Mouse (Mus musculus) mammary gland, adult 2 months (tissue): ENCODE results near the gene Agbl2. TPM values are rescaled to one million over a fixed set of nuclear protein-coding genes. Genes with fewer than 3 reads are reported as not detected.

ENCODE experiments used
- polyA plus RNA-seq: library from polyadenylated mRNA; depleted of rRNA; stranded (reverse); fragments of >200 nt; gene quantifications from 2 replicates; pipeline ENCODE4 v1.2.3, GENCODE M21; 2012; ENCODE audit warnings: low replicate concordance; rRNA removed

The Agbl2 gene
- polyA plus RNA-seq = 0.20 and 0.45 TPM in 2 replicates

DNA sequence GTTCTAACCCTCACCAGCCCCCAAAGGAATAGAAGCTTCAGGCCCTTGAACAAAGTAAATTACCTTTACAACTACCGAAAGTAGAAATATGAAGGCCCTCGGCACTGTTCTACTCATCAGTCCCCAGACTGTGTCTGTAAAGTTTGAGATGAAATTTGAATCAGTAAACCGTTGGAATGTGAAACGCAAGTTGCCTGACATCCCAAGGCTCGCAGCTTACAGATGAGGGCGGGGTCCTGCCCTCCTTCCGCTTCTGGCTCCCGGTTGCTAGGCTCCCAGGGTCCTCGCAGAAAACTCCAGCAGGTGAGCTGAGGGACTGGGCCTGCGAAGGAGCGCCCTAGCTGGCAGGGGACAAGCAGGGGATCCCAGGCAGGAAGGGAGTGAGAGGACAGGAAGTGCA, at the start of gene Agbl2:
Agbl2 (plus strand) TSS at position 270 of the 400 bp plus-strand sequence.

DNA sequence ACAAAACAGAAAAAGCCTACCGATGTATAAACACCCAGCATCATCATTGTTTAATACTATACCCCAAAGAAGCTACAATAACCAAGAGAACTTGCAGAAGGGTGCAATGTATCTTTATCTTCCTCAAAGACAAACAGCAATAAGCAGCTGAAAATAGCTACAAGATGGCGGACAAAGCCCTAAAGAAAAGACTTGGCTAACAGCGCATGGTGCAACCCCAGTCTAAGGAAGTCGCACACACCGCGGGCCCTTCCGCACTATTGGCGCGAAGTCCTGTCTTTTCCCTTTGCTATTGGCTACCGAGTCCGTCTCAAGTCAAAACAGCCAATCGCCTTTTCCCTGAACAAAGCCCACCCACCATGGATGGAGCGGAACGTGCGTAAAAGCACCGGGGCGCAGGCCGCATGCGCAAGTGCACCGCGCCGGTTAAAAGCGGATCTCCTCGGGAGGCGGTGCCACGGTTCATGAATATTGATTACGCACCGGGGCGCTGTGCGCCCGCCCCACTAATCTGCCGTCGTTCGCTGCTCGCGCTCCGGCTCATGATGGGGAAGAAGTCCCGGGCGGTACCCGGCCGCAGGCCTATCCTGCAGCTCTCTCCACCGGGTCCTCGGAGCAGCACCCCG, 37.4 kb upstream of the Agbl2 start, which contains the start of gene Fnbp4:
Fnbp4 (plus strand) TSS at position 318 of the 626 bp plus-strand sequence.

DNA sequence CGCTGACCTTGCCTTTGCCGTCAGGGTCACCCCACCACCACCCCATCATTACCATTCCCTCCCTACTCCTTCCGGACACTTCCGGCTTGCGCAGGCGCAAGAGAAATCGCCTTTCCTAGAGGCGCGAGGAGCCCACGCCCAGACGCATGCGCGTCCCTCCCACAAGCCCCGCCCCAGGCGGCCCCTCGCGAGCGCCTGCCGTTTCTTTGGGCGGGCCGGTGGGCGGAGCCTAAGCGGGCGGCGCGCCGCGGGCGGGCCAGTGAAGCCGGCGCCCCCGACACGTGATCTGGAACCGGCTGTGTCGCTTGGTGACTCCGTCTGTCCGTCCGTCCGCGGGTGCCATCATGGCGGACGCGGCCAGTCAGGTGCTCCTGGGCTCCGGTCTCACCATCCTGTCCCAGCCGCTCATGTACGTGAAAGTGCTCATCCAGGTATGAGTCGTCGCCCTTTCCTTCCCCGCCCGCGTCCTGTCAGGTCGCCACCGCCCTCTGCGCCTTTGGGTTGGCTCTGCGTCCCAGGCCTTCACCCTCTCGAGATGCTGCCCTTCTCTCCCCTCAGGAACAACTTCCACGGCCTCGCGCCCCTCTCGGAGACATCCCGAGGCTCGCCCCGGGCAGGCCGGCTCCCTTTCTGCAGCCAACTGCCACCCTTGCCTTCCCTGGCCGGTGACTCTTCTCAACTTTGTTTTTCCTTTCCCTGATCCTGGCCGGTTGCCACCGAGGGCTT, 64.6 kb downstream of the Agbl2 start, which contains the start of gene Mtch2:
Mtch2 (plus strand) TSS at position 201 of the 726 bp plus-strand sequence.

Other genes with a start within 250 kb of the Agbl2 start
- 9.8 and 12.9 TPM in 2 replicates for gene Ptprj, start 202.1 kb upstream of the Agbl2 start, polyA plus RNA-seq
- 5.5 and 10.0 TPM in 2 replicates for gene Nup160, start 105.5 kb upstream of the Agbl2 start, polyA plus RNA-seq
- 35.7 and 39.6 TPM in 2 replicates for gene Fnbp4, start 37.4 kb upstream of the Agbl2 start, polyA plus RNA-seq
- gene Mtch2, start 64.4 kb downstream of the Agbl2 start, polyA plus RNA-seq = 63.1 and 247 TPM in 2 replicates
- 5.1 and 7.1 TPM in 2 replicates for gene C1qtnf4, start 103.1 kb downstream of the Agbl2 start, polyA plus RNA-seq
- 14.0 and 22.8 TPM in 2 replicates for gene Kbtbd4, start 122.0 kb downstream of the Agbl2 start, polyA plus RNA-seq
- gene Ndufs3, start 122.1 kb downstream of the Agbl2 start, polyA plus RNA-seq = 135 and 410 TPM in 2 replicates
- 27.0 and 45.9 TPM in 2 replicates for gene Celf1, start 157.7 kb downstream of the Agbl2 start, polyA plus RNA-seq